Mouse (Mus musculus) c-Kit-negative CD71-positive TER-119-positive erythroid progenitor cells, embryonic 14.5 days (primary cell): ENCODE results near the gene Cypt1.

Experiments used
- DNase-seq: peaks from one replicate; pipeline ENCODE4 v3.0.0-alpha.2; 2013; ENCODE audit warnings: low read depth, low spot score

The Cypt1 gene

GRCm38 (mm10) chrX:16522569-16522968, at the start of gene Cypt1:
TSS of gene Cypt1 (plus strand) at chrX:16522869.
- DNase-seq = no peak

GRCm38 (mm10) chrX:16546806-16547205, 24.1 kb downstream of the Cypt1 start:
- DNase-seq = no peak

DNA sequence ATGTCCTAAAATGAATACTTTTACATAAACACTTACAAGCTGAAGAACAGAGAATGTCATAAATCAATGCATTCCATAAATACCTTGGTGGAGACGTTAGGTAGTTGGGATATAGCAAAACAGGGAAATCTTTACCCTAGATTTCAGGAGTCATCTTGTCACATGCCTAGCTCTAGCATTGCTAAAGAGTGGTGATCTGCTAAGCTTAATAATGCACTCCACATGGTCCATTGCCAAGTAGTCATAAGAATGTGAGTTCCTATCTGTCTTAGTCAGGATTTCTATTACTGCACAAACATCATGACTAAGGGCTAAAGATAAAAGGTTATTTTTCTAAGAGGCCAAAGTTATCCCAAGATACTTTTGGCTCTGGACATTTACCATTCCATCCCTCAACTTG, 34.4 kb downstream of the Cypt1 start:
- no peak for DNase-seq

DNA sequence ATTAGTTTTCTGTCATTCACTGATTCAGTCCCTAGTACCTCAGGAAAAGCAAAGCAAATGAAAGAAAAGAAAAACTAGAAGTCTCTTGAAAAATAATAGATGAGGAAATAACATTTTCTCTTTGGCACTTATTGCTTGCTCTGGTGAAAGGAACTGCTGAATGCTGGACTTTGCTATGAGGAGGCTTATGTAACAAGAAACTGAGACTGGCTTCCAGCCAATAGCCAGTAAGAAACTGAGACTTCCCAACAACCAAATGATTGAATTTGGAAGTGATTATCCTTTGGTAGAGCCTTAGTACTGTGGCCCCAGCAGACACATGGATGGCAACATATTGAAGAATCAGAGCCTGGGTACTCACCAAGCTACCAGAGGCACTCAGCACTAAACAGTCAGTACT, 35.8 kb downstream of the Cypt1 start:
- DNase-seq = no peak
